Mouse (Mus musculus) mouse embryonic stem cell (cell line): ENCODE measurements around the gene Hist1h1t.

Experiments
- in situ Hi-C, 2 experiments: fragments of 300-500 bp; cut with MboI; formaldehyde crosslinking; loops; 1 replicate in 1 of 2; 3 replicates in 1 of 2; pipeline ENCODE4 v1.14.3; 2019 to 2020; ENCODE audit warnings: low sequenced_read_pairs in 2 of 2, low pct_unique_long_range_greater_than_20kb in 1 of 2, mixed read lengths in 1 of 2; ENCODE audit not compliant: unreplicated experiment in 1 of 2

Gene Hist1h1t

DNA sequence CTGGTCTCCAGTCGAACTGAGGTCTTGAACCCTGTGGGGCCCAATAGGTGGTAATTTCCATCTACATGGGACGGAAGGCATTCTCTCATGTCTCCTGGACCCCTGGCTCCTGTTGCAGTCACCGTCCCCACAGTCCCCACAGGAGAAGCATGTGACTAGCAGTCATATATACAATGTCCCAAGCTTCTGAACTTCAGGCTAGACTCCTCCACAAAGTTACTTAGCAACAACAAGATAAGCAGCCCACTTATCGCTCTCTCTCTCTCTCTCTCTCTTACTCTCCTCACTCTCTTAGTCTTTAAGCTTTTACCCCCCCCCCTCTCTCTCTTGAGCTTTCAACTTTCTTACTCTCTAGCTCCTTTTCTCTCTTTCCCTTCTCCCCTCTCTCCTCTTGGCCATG lies 28.6 kb downstream of the Hist1h1t start:
- in situ Hi-C loops = no loop called here

DNA sequence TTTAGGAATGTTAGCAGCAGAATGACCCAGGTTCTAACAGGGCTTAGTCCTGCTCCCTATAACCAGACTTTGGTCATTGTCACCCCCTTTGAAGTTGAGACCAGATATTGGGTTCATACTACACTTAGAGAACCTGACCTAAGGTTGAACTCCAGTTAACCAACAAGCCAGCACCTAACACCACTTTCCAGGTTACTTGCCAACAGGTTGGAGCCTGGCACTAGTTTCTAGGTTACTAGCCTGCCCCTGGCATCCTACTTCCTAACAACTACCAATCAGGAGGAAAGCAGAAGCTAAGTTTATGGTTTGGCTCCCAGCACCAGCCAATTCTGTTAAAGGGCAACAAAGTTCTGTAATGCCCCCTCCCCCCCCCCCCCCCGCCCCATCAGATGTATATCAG lies 29.6 kb downstream of the Hist1h1t start:
- in situ Hi-C loops = loop anchor here in 1 of 2 experiments (25.0 kb wide), 1 partner anchor 1688 kb away; the partner anchor contains the start of genes Hist1h2ag, Hist1h2ah, Hist1h2bj and Hist1h2bk

DNA sequence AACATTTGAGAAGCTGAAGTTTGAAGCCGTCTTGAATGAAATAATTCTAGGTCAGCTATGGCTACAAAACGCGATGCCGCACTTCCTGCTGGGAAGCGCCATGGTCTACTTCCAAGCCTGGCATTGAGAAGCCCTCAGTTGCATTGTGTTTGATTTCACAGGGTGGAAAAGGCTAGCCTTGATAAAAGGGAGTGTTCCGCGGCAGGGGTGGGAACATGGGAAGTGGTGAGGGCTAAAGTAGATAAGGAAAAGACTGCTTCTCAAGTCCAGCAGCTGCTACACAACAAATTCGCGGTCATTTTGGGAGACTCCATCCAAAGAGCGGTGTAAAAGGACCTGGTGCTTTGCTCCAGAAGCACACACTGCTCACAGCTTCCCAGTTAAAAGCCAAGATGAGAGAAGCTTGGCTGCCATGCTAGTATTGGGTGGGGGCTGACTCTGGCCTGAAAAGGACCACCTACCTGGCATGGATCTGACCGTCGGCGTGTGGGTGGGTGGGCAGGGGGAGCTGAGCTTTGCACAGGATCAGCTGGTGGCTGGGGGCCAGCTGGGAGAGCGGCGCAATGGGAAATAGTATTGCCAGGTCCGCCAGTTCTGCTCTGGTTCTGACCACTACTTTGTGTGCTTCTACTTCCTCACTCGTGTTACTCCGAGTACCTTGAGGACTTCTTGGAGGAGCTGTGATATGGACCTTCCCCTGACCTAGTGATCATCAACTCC lies 33.0 kb downstream of the Hist1h1t start:
- in situ Hi-C loops = loop anchor here in 1 of 2 experiments (25.0 kb wide), 1 partner anchor 1691 kb away; the partner anchor contains the start of genes Hist1h2ag, Hist1h2ah, Hist1h2bj and Hist1h2bk

DNA sequence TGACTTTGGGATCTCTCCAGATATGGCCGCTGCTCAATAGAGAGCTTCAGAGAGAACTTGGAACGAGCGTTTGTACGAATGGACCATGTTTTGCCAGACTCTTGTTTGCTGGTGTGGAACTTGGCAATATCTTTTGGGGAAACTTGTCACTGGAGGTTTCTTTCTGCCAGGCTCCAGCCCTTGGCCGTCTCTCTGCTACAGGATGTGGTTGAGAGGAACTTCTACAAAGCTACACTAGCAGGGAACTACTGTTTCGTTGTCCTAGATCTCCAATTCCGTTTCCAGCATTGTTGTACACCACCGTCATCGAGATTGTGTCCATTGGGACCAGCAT lies 33.5 kb downstream of the Hist1h1t start:
- in situ Hi-C loops = loop anchor here in 1 of 2 experiments (25.0 kb wide), 1 partner anchor 1692 kb away; the partner anchor contains the start of genes Hist1h2ag, Hist1h2ah, Hist1h2bj and Hist1h2bk

DNA sequence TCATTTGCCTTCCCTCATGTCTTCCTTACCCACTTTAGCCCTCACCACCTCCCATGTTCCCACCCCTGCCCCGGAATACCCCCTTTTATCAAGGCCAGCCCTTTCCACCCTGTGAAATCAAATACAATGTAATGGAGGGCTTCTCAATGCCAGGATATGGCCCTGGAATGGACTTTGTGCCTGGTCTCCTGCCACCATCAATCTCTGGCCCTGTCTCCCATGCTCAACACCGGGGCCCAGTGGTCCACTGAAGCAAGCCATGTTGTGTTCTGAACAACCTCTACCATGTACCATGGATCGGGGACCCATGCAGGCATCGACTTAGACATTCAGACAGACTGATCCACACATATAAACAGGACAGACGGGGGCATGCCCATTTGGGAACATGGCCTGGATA lies 34.1 kb downstream of the Hist1h1t start:
- in situ Hi-C loops = loop anchor here in 1 of 2 experiments (10.0 to 25.0 kb wide), 2 partner anchors 45 to 1692 kb away; partner anchors contain the start of genes Hist1h2ac, Hist1h2ag, Hist1h2ah and Hist1h2bc

DNA sequence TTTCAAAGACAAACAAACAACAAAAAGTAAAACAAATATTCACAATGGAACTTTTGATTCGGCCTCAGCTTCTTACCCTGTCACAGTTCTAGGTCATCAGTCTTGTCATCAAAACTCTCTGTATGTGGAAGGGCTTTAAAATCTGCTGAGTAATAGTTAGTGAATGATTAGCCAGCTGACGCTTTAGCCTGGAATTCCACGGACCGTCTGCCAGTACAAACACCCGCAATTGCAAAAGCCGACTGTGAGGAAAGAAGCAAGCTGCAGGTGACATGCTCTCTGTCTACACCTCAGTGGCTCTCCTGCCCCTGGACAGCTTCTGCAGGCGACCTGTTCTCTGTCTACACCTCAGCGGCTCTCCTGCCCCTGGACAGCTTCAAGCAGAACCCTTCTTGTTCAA lies 34.9 kb downstream of the Hist1h1t start:
- in situ Hi-C loops = loop anchor here in 1 of 2 experiments (10.0 to 25.0 kb wide), 2 partner anchors 46 to 1693 kb away; partner anchors contain the start of genes Hist1h2ac, Hist1h2ag, Hist1h2ah and Hist1h2bc

DNA sequence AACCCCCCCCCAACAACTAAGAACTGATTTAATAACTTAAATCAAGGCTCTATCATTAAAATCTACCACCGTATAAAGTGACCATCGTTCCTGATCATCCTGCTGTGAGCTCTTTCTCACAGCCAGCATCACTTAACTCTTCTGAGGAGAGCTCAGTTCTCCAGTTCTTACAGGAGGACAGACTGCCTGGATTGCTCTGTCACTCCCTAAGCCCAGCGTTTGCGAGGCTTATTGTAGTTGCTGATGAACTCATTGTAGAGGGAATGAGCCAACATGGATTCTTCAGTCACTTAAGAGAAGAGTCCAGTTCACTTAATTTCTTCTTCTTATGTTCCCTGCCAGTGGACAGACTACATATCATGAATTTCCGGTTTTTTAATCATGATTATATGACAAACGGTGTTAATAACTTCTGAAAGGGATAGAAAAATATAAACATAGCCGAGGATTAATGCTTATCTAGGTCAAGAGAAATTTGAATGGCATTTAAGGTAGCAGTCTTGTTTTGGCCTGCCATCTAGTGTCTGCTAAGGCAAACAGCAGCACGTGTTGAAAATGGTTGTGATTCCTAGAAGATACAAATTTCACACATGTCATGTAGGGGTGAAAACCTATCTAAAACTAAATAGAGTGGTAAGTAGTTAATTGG lies 36.7 kb downstream of the Hist1h1t start:
- in situ Hi-C loops = loop anchor here in 1 of 2 experiments (10.0 to 25.0 kb wide), 2 partner anchors 47 to 1695 kb away; partner anchors contain the start of genes Hist1h2ac, Hist1h2ag, Hist1h2ah and Hist1h2bc

DNA sequence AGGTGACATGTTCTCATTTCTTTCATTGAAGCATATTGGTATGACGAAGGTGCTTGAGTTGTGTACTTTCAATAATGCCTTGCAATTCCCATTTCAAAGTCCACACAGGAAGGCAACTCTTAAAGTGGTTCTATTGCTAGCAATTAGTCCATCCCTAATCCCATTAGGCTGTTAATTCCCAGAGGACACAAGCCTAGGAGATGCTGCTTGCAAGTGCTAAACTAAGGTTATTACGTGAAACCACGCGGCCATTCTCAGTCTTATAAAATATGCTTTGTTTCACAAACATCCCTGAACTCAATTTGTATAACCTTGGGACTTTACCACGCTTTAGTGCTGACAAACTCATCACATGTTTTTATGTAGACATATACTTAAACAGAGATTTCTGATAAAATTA lies 41.5 kb downstream of the Hist1h1t start:
- in situ Hi-C loops = loop anchor here in 1 of 2 experiments (10.0 to 25.0 kb wide), 2 partner anchors 52 to 1700 kb away; partner anchors contain the start of genes Hist1h2ac, Hist1h2ag, Hist1h2ah and Hist1h2bc

DNA sequence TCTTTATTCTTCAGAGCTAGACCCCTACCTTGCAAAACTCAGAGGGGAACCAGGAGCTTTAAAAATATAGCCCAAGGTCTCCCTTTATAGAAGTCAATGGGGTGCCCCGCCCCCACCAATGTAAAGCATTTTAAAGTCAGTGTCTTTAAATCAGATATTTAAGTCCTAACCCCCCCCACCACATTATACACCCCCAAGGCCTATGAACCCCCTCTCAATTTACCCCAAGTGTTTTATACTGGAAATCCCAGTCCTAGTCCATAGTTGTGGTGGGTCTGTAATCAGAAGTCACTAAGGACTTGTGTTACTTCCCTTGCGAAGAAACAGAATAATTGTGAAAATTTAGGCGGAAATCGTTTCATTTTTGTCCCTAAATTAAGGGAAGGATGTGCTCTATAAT lies 42.4 kb downstream of the Hist1h1t start:
- in situ Hi-C loops = loop anchor here in 1 of 2 experiments (10.0 to 25.0 kb wide), 2 partner anchors 53 to 1701 kb away; partner anchors contain the start of genes Hist1h2ac, Hist1h2ag, Hist1h2ah and Hist1h2bc

DNA sequence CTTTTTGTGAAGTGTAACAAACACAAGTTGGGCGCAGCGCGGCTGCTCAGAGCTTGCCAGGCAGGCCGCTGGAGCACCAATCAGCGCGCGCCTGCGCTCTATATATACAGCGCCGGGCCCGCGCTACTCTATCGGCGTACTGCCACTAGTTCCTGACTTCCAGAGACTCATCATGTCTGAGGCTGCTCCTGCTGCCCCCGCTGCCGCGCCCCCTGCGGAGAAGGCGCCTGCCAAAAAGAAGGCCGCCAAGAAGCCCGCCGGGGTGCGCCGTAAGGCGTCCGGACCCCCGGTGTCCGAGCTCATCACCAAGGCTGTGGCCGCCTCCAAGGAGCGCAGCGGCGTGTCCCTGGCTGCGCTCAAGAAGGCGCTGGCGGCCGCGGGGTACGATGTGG lies 43.1 kb downstream of the Hist1h1t start, which contains the start of gene Hist1h1c:
Hist1h1c (plus strand) TSS at position 132 of the 392 bp plus-strand sequence.
- in situ Hi-C loops = loop anchor here in 1 of 2 experiments (10.0 to 25.0 kb wide), 2 partner anchors 54 to 1701 kb away; partner anchors contain the start of genes Hist1h2ac, Hist1h2ag, Hist1h2ah and Hist1h2bc

DNA sequence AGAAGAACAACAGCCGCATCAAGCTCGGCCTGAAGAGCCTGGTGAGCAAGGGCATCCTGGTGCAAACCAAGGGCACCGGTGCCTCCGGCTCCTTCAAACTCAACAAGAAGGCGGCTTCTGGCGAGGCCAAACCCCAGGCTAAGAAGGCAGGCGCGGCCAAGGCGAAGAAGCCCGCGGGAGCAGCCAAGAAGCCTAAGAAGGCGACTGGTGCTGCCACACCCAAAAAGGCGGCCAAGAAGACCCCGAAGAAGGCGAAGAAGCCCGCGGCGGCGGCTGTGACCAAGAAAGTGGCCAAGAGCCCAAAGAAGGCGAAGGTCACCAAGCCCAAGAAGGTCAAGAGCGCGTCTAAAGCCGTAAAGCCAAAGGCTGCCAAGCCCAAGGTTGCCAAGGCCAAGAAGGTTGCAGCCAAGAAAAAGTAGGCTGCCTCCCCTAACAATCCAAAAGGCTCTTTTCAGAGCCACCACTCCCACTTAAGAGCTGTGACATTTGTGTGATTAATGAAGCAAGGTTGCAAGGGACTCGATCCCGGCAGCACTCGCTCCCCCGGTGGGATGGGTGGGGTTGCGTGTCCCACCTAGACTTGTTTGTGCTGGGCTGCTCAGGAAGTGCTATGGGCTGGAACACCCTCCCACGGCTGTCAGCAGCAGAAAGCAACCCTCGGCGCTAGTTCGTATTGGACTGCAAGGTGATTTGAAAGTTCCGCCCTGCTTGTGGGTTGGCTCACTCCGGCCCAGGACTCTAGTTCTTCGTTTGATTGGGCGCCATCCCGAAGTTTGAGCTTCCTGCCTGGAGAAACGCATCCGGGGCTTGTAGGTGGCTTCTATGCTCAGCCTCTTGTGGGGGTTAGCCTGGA lies 43.7 kb downstream of the Hist1h1t start:
- in situ Hi-C loops = loop anchor here in 1 of 2 experiments (10.0 to 25.0 kb wide), 2 partner anchors 54 to 1702 kb away; partner anchors contain the start of genes Hist1h2ac, Hist1h2ag, Hist1h2ah and Hist1h2bc

DNA sequence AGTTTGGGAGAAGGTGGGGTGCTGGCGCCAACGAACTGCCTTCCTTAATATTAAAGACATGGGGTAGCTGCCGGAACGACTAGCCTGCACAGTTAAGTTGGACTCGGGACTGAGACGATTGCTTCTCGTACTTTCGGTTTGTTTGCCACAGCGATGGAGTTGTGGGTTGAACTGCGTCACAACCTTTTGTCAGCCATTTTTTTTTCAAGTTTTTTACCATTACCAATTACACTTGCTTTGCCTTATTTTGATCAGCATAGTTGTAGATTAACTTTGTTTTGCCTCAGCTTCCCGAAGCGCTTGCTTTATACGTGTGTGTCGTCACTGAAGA lies 44.3 kb downstream of the Hist1h1t start:
- in situ Hi-C loops = loop anchor here in 1 of 2 experiments (10.0 to 25.0 kb wide), 3 partner anchors 55 to 1703 kb away; partner anchors contain the start of genes Hist1h2ac, Hist1h2ad, Hist1h2ae and Hist1h2ag

DNA sequence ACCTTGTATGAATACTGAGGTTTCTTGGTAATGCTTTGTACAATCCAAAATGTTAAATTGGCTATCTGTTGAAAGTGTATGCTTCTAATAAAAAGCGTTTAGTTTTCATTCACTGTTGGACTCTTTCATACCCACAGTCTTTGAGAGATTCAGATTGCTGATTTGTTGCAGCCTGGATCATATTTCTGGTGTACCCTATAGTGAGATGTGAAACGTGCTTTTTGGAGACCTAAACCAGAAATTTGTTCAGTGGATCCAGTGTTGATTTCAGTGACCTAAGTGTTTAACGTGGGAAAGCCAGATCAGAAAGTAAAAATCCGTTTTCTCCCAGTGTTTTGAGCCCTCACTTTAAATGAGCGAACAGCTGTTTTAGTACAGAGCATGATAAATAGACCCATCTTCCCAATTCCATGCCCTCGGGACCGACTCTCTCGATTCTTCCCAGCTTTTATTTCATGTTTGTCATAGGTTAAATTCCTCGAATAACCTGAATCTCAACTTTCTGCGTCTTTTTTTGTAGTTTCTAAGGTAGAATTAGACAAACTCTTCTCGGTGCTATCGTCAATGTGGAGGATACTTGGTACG lies 44.7 kb downstream of the Hist1h1t start:
- in situ Hi-C loops = loop anchor here in 1 of 2 experiments (10.0 to 25.0 kb wide), 2 partner anchors 166 to 1703 kb away; partner anchors contain the start of genes Hist1h2ad, Hist1h2ae, Hist1h2ag and Hist1h2ah

DNA sequence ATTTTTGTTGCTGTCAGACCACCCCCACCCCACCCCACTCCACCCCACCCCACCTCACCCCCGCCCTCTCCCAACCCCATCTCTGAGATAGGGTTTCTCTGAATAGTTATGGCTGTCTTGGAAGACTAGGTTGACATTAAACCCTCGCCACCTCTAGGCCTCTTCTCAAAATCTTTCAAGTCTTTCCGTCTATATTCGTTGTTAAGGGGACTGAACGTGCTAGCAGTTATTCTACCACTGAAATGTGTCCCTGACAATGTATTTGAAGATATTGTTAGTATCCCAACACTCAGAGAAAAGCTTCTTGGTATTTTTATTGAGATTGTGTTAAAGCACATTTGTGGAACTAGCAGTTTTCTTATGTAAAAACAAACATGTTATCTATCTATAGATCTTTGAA lies 45.3 kb downstream of the Hist1h1t start:
- in situ Hi-C loops = loop anchor here in 1 of 2 experiments (10.0 to 25.0 kb wide), 2 partner anchors 166 to 1704 kb away; partner anchors contain the start of genes Hist1h2ad, Hist1h2ae, Hist1h2ag and Hist1h2ah

DNA sequence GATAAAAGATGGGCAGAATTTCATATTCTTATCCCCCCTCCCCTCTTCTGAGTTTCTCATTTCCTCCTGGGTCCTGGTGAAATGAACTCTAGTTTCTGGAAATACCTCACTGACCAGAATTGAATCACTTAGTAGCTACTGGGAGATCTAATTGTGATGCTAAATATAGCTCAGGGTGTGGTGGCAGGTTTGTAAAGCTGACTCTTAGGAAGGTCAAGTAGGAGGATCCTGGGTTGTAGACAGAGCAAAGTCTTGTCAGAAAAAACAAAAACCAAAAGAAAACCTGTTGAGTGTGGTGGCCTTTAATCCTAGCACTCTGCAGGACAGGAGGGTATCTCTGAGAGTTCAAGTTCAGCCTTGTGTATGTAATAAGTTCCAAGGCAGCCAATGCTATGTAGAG lies 46.4 kb downstream of the Hist1h1t start:
- in situ Hi-C loops = loop anchor here in 1 of 2 experiments (10.0 to 25.0 kb wide), 2 partner anchors 167 to 1705 kb away; partner anchors contain the start of genes Hist1h2ad, Hist1h2ae, Hist1h2ag and Hist1h2ah

DNA sequence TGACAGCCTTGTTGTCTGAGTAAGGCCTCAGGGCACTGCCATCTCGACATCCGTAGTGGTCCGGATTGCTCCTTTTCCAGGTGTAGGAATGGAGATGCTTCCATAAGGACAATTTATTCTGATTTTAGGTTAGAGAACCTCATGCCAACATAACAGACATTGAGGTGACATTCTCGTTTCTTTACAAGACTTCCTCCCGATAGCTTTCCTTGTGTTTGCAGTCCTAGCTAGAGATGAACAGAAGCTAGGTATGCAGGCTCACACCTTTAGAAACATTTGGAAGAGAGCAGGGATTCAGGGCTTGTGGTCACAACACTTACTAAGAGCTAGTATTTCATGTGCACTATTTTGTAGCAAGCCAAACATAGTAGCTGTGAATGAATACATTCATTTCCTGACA lies 47.6 kb downstream of the Hist1h1t start:
- in situ Hi-C loops = loop anchor here in 1 of 2 experiments (10.0 to 25.0 kb wide), 2 partner anchors 168 to 1706 kb away; partner anchors contain the start of genes Hist1h2ad, Hist1h2ae, Hist1h2ag and Hist1h2ah

DNA sequence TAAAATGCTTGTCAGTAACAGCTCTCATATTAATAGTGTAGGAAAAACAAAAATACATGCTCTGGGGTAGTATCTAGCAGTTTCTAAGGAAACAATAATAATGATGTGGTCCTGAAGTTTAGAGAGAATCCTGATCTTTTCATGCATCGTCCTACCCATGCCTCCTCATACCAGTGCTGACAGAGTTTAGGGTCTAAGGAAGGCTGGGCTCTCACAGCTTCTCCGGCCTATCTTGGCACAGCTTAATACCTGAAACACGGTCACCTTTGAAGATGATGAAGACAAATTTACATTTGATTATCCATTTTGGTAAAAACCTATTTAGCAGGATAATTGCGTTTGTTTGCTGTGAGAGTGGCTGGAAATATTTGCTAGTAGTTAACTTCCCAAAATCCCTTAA lies 48.3 kb downstream of the Hist1h1t start:
- in situ Hi-C loops = loop anchor here in 1 of 2 experiments (10.0 to 25.0 kb wide), 2 partner anchors 169 to 1707 kb away; partner anchors contain the start of genes Hist1h2ad, Hist1h2ae, Hist1h2ag and Hist1h2ah
